Mouse (Mus musculus) thymus, adult 2 months (tissue): ENCODE measurements at regions not wholly inside any gene's neighbourhood (a gene's known extent, or its start where the extent isn't known, plus 50 kb on each side); places are given as distances from the start of the nearest gene placed in this dataset.

Experiments
- CTCF ChIP-seq: fragments of 200-500 bp; IDR thresholded peaks from 2 replicates; pipeline ENCODE4 v1.5.1; 2012; ENCODE audit warnings: mild to moderate bottlenecking, control low read depth, low read length, moderate library complexity, borderline replicate concordance; ENCODE audit not compliant: control insufficient read depth, poor library complexity, insufficient read depth; ENCODE audit errors: extremely low read depth
- POLR2A ChIP-seq: fragments of 200-500 bp; IDR thresholded peaks from 2 replicates; pipeline ENCODE4 v1.6.1; 2012; ENCODE audit warnings: mild to moderate bottlenecking, low read length, control low read depth, moderate library complexity; ENCODE audit not compliant: control insufficient read depth, poor library complexity, insufficient read depth; ENCODE audit errors: extremely low read depth

DNA sequence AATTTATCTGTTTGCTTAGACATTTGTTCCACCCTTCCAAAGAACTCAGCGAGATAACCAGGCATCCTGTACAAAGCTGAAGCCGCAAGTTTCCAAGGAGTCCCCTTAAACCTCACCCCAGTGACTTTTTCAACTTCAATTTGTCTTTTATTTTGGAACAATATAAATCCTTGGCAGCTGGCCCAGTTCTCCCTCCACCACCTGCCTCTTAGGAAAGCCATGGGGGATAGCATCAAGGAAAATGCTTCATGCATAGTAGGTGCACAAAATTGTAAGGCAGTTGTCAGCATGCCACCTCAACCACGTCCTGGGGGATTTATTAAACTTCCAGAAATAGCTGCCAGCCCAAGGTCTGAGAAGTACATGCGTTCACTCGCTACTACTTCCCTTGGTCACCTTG, 214.1 kb upstream of the Usp24 start:
- no peak for TF ChIP-seq POLR2A
- TF ChIP-seq CTCF, result no peak
